Mouse (Mus musculus): ENCODE measurements around the gene Gm904. TPM values are rescaled to one million over a fixed set of nuclear protein-coding genes. Genes with fewer than 3 reads are reported as not detected.
"Not testable (repeated sequence)": the region's sequence is repeated elsewhere in the genome, so short reads cannot be mapped to it uniquely, and the experiment has no call there.

Gm904 gene
- not detected in 2 replicates for polyA plus RNA-seq (2012; rRNA removed)

- H3K4me3 ChIP-seq (ENCODE audit: insufficient read depth, low read length), result not testable (repeated sequence)
These were observed at the start of gene Gm904 for GRCm38 (mm10) chr13:50642928-50643327. TSS of gene Gm904 (plus strand) at chr13:50643228.

GRCm38 (mm10) chr13:50648771-50649170, 5.7 kb downstream of the Gm904 start:
- not testable (repeated sequence) for H3K27ac ChIP-seq (ENCODE audit: insufficient read depth, low read length); H3K4me1 ChIP-seq (ENCODE audit: control insufficient read depth, insufficient read depth, low read length); H3K4me3 ChIP-seq (ENCODE audit: insufficient read depth, low read length)

More at GRCm38 (mm10) chr13:50642928-50643327, at the start of gene Gm904:
- not testable (repeated sequence) for H3K4me1 ChIP-seq (ENCODE audit: control insufficient read depth, insufficient read depth, low read length); H3K27ac ChIP-seq (ENCODE audit: insufficient read depth, low read length)

Other genes starting within 250 kb of the Gm904 start
- gene Fbxw17, start 225.4 kb upstream of the Gm904 start, polyA plus RNA-seq (2012; rRNA removed), result 19.1 and 20.8 TPM in 2 replicates
- not detected in 2 replicates for gene Gm47429, start 199.3 kb upstream of the Gm904 start, polyA plus RNA-seq (2012; rRNA removed)
- gene Nutm2, start 175.9 kb upstream of the Gm904 start, polyA plus RNA-seq (2012; rRNA removed), result not detected in 2 replicates
- not detected in 2 replicates for gene Gm8765, start 55.1 kb downstream of the Gm904 start, polyA plus RNA-seq (2012; rRNA removed)